Mouse (Mus musculus) MEL (cell line): ENCODE results near the gene Itpr3.

ENCODE experiments used
- CHD1 ChIP-seq: IDR thresholded peaks from 2 replicates; pipeline ENCODE4 v1.6.1; 2012; ENCODE audit warnings: low read depth, mild to moderate bottlenecking, inconsistent platforms, low read length, improper control_type of control experiment
- CTCF ChIP-seq, 3 experiments: IDR thresholded peaks in 2 of 3; conservative IDR thresholded peaks in 1 of 3; 2 replicates each; pipeline ENCODE4 v1.5.1; 2011 to 2012; ENCODE audit warnings: low read length in 3 of 3, low read depth in 2 of 3, mild to moderate bottlenecking in 2 of 3, improper control_type of control experiment in 1 of 3, inconsistent platforms in 1 of 3, mixed read lengths in 1 of 3, moderate library complexity in 1 of 3; ENCODE audit not compliant: control insufficient read depth in 1 of 3, insufficient read depth in 1 of 3, poor library complexity in 1 of 3, severe bottlenecking in 1 of 3
- MYC ChIP-seq: IDR thresholded peaks from 2 replicates; pipeline ENCODE4 v1.6.1; 2011; ENCODE audit warnings: low read depth, mild to moderate bottlenecking, low read length, improper control_type of control experiment, moderate library complexity
- SIN3A ChIP-seq: IDR thresholded peaks from 2 replicates; pipeline ENCODE4 v1.6.1; 2012; ENCODE audit warnings: low read length, improper control_type of control experiment, inconsistent platforms
- TBP ChIP-seq: IDR thresholded peaks from 2 replicates; pipeline ENCODE4 v1.8.0; 2011; ENCODE audit warnings: low read depth, low read length, improper control_type of control experiment

GRCm38 (mm10) chr17:27078499-27078898 is 21.4 kb downstream of the Itpr3 start:
- TF ChIP-seq CHD1 (no peak), MYC (no peak), CTCF (IDR thresholded peaks at IDR 0.05 in 2 of 3, conservative IDR thresholded peaks at IDR 0.05 in 1 of 3; ENCODE audit: control insufficient read depth in 1 of 3, insufficient read depth in 1 of 3, low read depth in 2 of 3, low read length in 3 of 3, poor library complexity in 1 of 3, severe bottlenecking in 1 of 3) (no peak), TBP (no peak), SIN3A (no peak)
